Mouse (Mus musculus): Measurements from ENCODE around the gene Gm49380.

Gm49380 gene

DNA sequence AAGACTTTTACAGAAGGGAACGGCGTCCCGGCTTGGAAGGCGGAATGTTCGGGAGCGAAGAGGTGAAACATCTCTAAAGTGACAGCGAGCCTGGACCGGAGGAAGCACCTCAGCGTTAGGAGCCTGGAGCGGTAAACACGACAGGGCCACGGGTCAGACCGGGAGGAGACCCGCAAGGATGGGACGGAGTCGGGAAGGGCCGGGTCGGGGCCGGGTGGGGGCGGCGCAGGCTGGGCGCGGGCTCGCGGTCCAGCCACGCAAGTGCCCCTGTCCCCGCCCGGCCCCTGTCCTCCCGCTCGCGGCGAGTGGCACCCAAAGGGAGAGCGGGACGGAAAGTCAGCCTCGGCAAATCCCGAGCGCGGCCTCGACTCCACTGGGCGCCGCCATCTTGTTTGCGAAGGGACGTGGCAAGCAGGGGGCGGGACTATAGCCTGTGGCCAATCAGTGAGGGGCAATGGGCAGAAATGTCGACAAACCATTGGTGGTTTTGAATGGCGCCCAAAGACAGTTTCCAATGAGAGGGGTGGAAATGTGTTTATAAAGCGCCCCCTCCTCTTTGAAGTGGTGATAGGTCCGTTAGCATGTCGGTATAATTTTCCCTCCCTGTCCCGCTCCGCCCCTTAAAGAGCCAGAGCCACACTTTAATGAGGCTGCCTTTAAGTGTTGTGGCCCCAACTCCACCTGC, at the start of gene Gm49380, which contains the start of gene Rnf26:
Gm49380 (minus strand) TSS at position 396 of the 685 bp plus-strand sequence.
Rnf26 (minus strand) TSS at position 413 of the 685 bp plus-strand sequence.
- DNase-seq = peak; percentile 97

DNA sequence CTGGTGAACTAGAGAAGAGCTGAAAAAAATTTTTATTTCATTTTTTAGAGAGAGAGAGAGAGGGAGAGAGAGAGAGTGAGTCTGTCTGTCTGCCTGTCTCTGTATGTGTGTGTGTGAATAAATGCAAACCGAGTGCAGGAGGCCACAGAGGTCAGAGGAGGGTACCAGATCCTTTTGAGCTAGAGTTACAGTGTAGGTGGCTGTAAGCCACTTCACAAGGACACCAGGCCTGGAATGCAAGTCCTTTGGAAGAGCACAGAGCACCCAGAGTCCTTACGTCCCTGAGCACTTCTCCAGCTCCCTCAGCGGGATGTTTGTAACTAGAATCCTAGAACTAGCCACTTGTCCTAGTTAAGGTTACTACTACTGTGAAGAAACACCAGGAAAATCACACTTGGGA, 46.6 kb upstream of the Gm49380 start:
- no peak for DNase-seq

DNA sequence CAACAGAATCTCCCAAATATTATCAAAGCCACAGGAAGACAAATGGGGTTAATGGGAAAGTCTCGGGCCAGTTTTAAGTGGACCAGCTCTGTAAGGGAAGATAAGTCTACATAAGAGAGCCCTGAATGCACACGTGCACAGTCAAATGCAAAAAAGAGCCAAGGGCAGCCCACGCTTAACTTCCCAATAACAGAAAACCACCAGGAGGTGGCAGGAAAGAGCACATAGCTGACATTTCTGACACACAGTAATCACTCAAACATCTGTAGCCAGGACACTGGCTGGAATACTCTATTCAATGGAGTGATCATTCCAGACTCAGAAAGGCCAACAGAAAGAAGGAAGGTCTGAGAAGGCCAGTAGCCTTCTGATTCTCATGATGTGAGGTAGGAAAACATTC, 34.0 kb upstream of the Gm49380 start:
- no peak for DNase-seq

DNA sequence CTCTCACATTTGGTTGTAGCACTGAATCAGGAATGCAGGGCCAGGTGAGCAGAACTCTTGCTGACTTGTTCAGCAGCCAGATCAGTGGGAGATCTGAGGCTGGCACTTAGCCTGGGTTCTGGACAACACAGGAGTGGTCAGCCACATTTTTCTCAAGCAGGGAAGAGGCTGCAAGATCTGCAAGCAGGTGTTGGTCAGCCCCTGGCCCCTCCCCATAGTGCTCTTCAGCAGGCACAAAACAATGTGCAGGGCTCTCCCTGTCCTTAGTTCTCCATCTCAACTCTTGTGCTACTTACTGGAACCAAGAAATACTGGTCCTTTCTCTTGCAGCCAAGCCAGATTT, 31.4 kb upstream of the Gm49380 start:
- no peak for DNase-seq

DNA sequence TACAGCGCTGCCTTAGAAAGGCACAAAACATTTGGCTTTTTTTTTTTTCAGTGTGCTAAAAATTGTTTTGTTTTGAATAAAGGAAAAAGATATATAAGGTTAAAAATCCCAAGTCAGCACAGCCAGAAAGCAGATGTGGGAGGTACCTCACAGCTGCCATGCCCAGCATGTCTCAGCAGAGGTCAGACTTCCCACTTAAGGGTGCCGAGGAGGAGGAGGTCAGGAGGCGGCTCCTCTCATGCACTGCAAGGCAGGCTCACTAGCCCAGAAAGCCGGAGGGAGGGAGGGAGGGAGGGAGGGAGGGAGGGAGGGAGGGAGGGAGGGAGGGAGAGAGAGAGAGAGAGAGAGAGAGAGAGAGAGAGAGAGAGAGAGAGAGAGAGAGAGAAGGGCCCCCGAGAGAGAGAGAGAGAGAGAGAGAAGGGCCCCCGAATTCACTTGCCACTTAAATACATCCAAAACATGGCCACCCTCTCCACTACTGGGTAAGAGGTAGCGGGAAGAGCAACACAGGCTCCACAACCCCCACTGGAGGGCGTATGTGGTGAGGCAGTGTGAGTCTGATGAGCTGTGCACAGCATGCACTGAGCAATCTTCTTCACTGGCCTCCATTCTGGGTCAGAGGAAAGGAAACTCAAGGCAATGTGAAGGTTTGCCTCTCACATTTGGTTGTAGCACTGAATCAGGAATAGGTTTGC, 30.9 kb upstream of the Gm49380 start:
- DNase-seq = peak; percentile 66

DNA sequence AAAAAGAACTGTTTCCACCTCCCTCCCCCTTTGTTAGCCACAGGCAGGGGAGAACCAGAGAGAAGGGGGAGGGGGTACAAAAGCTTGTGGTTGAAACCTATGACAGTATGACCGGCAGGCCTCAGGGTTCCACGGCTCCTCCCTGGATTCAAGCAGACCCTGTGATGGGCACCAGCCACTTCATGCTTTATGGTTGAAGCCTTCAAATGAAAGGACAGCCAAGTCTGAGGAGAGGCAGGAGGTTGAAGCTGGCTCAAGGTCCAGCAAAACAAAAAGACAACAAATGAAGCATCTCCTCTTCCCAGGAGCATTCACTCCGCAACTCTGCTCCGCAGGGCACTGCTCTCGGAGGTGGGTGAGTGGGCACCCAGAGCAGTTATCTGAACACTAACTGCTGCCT, 30.1 kb upstream of the Gm49380 start:
- no peak for DNase-seq

DNA sequence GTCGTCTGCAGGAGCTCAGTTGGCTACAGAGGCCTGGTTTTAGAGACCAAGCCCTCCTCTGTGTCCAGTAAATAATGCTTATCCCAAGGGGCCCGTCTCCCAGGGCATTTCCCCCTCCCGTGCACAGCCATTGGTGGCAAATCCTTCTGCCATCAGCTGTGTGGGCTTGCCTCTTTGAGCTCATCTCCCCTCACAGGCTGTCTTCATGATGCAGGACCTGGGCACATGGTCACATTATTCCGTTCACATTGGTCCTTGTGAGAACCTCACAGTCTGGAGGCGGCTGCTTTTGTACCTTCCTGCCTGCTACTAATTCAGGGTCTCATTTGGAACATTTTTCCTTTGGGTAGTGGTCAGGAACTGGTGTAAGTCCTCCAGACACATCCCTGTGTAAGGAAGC, 28.7 kb upstream of the Gm49380 start:
- no peak for DNase-seq

DNA sequence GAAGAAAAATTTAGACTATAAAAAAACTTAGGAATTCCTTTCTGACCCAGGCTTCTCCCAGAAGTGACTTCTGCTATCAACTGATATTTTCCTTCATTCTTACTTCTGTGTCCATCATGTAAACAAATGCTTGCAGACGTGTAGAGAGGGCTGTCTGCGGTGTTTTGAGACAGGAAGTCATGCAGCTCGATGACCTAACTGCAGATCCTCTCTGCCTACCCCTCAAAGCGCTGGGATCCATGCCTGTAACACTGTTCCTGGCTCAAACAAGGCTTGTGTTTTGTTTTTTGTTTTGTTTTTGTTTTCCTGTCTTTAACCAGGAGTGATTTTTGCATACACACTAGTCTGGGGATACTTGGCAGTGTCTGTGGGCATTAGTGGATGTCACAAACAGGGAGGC, 24.5 kb upstream of the Gm49380 start:
- no peak for DNase-seq

DNA sequence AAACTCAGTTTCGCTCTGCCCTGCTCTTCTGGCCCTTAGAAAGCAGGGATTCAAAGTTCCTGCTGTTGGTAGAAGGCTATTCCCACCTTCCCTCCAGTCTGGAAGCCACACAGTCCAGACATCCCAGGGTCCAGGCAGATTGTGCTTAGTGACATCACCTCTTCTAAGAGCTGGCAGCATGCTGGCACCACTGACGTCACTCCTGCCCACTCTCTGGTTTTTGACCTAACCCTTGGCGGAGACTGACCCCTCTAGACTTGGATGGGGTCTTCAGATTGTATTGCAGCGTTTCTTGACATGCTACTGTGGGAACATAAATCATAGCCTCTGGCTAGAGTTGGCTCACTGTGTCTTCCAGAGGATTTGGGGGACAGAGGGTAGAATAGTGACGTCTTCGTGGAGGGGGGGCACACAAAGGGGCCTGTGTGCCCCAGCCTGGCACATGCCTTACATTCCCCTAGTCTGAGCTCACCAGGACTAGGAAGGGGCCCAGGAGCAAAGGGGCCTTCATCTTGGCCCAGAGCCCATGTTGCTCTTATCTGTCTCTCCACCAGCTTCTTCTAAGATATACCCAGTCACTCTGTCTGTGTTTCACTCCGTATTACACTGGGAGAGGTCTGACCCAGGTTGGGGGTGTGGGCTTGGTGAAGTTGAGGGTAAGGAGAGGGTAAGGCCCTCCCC, 22.6 kb upstream of the Gm49380 start:
- DNase-seq = no peak

DNA sequence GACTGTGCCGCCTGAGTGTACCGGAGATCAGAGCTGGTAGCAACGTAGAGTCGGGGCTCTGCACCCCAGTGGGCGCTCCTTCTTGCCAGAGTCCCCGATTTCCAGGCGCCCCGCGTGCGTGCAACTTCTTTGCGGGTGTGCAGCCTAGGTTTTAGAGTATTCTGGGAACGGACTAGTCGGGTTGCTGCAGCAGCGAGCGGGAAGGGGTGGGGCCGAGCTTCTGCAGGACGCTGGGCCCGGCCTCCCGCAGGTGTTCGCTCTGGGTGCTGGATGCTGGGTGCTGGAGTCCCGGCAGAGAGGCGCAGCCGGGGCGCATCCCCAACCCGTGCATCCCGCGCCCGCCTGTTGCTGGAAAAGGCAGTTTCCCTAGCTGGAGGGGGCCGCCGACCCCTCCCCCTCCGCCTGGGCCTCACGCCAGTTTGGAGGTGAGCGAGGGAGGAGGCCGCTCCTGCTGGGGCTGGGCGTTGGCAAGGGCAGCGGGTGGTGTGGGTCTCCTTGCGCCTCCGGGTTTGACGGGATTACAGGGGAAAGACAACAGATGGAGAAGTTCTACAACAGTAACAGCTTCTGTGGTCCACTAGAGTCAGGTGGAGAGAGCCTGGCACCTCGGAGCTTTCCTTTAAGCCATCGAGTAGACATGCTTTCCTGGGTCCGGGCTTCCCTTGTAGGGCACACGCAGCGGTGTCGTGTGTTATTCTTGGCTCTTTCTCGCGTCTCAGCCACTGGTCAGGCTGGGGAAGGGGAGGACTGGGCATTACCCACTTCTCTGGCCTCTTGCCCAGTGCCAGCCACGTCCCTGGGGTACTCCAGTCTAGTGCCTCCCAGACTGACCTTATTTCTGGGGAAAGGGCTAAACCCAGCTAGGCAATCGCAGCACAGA, 21.8 kb upstream of the Gm49380 start:
- peak; percentile 78 for DNase-seq

DNA sequence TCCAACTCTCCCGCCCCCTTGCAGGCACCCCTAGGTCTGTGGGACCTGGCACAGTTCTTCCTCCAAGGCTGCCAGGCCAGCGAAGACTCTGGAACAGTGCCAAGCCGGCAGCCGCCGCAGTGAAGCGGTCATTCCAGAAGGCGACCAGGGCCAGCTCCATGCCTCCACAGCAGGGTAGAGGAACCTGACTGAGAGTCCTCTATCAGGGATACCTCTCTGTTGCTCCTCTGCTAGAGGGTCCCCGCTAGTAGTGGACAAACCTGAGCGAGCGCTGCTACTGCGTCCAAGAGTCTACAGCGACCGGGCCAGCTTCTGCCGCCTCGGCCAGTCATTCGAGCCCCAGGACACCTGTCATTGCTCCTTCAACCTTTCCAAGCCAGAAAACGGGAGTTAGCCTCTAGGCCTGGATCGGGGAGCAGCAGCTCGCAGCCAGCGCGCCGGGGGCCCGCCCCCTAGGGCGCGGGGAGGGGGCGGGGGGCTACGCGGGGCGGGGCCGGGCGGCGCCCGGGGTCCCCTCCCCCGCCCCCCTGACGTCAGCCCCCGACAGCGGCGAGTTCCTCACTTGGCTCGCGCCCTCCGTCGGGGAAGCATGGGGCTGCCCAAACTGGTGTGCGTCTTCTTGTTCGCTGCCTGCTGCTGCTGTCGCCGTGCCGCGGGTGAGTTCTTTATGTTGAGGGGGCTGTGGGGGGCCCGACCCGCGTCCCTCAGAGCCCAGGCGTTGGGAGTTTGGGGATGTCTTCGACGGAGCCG, 21.0 kb upstream of the Gm49380 start, which contains the start of gene Mcam:
Mcam (plus strand) TSS at position 369 of the 750 bp plus-strand sequence.
- DNase-seq = peak; percentile 86

DNA sequence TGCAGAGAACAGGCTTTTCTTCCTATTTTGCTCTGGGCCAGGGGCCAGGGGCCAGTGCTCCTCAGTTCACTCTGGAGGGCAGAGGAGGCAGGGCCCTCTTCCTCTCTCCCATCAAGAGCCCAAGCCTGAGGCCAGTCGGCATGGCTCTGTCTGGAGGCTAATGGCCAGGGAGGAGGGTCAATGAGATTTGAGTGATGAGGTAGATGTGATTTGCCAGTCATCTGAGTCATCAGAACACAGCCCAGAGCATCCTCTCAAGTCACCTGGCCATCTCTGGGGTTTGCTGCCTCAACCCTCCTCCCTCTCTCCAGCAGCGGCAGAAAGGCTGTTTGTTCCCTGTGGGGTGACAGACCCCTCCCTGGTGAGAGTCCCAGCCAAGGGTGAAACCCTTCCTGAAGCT, 20.0 kb upstream of the Gm49380 start:
- DNase-seq = no peak

DNA sequence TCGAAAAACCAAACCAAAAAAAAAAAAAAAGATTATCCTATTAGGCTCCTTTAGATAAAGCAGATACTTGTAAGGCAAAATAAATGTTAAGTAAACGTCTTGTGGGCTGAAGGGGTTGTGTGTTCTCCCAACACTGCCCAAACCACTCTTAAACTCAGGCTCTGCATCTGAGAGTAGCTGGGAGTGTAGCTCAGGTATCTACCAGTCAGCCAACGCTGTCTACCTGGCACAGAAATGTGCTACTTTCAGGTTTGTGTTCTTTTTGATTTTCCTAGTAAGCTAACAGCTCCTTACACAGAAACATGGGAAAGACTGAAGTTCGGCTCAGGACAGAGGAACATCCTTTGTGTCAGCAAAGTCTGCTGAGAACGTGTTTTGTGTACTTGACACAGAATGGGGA, 18.9 kb upstream of the Gm49380 start:
- DNase-seq = no peak

DNA sequence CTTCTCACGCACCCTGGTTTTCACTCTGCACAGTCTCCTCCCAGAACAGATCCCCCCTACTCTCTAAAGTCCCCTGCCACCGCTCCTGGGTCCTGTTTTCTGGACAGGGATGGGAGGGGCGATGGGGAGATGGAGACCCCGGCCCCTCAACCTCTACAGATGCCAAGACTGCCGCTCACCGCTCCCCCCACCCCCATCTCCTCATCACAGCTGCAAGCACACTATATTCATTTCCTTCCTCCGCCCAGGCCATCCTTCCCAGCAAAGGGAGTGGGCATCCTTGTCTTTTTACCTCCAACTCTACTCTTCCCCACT, 17.9 kb upstream of the Gm49380 start:
- DNase-seq = no peak

DNA sequence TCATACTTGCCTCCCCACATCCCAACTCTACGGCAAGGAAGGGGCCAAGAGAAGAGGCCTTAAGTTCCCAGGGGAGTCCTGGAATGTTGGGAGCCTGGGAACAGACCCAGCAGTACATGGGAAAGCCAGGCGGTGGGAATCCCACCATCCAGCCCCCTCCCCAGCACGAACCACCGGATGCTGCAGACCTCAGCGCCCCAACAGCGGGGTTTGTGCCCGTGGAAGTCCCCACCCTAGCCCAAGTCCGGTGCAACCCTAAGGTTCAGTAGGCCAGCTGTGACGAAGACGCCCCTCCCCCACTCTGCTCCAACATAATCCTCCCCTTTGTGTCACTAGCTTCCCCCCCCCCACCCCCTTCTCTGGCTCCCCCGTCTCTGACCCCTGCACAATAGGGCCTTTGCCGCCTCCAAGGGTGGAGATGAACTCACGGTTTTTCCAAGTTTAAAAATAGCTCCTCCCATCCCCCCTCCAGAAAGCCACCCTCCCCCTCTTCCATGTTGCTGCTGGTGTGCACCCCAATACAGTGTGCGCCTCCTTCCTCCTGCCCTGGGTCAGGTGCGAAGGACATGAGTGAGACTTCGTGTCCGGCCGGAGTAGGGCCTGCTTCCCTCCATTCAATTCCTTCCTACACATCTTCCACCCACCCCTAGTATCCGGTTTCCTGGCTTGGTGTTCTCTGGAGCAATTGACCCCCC, 17.4 kb upstream of the Gm49380 start:
- peak; percentile 77 for DNase-seq

DNA sequence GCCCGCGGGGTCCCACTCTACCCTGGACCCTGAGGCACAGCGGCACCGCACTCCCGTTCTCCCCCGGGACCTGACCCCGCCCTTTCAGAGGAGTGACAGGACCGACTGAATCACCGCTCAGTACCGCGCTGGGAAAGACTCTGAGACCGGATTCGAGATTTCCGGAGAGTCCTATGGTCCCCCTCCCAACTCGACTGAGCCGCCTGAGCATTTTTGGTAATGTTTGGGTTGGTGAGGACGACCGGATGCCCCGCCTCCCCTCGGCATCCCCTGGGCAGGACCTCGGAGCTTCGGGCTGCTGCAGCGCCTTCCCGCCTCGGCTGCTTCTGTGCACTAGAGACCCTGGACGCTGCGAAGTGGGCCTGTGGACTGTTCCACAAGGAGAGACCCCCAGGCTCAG, 16.7 kb upstream of the Gm49380 start:
- DNase-seq = peak; percentile 91

DNA sequence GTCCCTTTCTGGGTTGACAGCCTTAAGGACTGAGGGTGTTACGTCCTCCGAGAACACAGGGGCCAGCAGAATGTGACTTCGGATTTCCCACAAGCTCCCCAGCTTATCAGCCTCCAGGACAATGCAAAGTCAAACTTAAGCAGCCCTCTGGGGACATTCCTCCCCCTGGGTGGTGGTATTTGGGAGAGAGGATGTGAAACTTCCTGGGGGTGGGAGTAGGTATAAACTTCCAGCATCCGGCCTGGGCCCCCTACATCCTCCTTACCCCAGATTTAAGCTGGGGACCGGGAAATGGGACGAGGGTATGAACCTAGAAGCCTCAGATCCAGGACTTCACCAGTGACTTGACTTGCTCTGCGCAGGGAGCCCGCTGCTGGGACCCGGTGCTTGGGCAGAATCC, 16.3 kb upstream of the Gm49380 start:
- DNase-seq = no peak

DNA sequence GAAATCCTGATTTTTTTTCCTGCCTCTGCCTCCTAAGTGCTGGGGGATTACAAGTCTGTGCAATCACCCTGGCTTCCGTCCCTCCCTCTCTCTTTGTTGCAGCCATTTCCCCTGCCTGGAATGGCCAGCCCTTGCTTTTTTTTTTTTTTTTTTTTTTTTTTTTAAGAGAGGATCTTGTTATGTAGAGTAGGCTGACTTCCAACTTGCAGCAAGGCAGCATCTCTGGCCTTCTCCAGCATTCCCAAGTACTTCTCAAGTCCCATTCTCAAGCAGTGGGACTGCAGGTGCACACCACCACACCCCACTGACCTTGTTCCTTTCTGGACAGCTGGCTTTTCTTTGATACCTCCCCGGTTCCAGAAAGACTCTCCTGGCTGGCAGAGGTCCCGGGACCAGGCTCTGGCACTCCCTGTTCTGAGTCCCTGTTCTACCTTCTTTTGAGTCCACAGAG, 14.1 kb upstream of the Gm49380 start:
- DNase-seq = peak; percentile 54

DNA sequence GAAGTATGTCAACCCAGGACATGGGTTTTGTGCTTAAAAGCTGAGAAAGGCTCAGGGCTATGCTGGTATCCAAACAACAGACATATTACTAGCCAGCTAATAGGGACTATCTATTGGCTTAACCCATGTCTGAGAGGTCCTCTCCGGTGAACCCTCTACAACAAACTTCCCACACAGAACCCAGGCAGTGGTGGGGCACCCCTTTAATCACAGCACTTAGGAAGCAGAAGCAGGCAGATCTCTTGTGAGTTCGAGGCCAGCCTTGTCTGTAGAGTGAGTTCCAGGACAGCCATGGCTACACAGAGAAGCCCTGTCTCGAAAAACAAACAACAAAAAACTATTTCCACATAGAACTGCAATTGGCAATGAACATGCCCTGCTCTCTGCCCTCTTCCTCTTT, 13.4 kb upstream of the Gm49380 start:
- no peak for DNase-seq

DNA sequence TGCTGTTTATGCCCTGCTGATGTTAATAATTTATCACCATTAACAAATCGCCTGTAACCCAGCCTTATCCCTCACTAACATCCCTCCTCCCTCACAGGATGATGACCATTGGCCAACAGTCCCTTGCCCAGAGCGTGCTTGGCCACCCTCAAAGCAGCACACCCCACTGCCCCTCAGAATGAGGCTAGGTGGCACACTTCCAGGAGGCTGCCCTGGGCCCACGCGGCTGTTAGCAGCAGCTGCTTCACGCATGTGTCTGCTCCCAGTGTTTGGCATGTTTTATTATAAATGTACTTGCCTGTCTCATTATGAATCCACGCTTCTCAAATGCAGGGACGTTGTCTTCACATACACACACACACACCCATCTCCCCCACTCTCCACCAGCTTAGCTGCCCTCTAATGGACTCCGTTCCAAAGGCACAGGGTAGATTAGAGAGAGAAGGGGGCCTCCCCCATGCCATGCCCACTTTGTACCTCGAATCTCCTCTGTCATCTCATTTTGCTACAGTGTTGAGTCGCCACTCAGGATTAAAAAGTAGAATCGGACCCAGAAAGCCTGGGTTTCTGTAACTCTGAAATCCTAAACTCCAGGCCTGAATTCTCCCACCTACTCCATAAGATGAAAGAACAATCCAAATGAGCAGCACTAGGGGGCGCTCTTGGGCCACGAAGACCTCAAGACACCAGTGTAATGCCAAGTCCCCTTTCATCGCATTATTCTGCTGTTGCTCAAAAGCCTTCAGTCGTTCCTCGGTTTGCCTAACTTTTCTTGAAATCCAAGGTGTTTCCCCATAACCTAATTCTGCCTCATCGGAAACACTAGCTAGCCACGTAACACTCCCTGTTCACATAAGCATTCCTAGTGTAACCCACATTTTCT, 12.5 kb upstream of the Gm49380 start:
- peak; percentile 93 for DNase-seq

DNA sequence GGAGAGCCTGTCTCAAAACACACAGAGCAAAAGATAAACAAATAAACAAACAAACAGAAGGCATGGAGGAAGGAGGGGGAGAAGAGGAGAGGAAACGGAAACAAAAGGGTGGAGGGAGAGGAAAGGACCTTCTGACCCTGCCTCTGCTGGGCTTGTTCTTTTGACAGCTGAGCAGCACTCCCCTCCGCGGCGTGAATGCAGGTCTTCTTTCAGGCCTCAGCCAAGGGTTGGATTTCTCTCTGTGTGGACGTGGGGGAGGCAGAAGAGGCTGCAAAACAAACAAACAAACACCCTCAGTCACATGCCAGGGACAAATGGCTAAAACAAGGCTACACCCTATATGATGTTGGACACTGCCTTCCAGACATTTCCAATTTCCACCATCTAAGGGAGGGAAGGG, 11.7 kb upstream of the Gm49380 start:
- no peak for DNase-seq

All from kidney, postnatal 14 days (tissue).